Mouse (Mus musculus) right cerebral cortex, postnatal 14 days (tissue): ENCODE data around the gene Rabgap1l.
A peak's percentile ranks its signal among the peaks of the same experiment; 100 is the strongest.

Experiments used
- DNase-seq: peaks from one replicate; pipeline ENCODE4 v3.0.0; 2022

Rabgap1l gene

DNA sequence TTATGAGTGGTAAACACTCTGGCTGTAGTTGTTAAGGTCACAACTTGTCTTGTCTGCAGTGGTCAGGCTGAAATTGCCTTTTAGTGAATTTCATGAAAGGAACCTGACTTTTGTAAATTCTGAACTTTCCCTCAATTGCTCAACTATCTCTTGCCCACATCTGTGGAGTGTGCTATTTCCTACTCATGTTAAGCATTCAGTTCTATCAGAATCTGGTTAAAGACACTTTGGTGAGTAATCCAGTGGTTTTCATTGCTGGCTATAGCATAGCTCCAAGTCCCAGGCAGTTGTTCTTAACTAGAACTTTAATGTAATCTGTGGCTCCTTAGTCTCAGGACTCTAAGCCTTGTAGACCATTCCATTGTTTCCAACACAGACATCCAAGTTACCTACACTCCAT is 421.3 kb downstream of the Rabgap1l start:
- DNase-seq: no peak

DNA sequence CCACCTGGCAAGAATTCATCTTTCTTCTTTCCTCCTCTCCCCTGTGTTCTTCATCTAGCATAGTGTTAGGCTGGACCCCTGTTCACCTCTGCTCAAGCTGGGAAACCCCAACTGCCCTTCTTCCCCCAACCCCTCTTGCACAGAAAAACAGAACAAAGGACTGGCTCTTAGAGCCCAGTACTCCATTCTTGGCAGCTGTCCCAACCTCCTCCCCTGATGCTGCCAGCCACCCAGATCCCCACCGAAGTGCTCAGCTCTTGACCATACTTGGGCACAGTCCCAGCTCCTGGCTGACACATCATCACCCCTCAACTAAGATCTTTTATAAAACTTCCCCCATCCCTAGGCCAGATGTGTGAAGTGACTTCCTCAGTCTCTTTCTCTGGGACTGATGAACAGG is 422.5 kb downstream of the Rabgap1l start:
- peak; percentile 11 for DNase-seq

DNA sequence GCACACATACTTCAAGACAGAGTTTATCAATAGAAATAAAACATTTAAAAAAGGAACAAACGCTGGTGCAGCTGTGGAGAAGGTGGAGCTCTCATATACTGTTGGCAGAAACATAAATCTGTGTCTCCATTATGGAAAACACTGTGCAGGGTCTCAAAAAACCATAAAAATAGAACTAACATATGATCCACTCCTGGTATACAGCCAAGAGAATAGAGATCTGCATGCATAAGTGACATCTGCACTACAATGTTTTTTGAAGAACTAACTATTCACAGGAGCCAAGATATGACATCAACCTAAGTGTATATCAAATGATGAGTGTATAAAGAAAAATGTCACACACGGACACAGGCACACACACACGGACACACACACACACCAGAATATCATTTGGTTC is 426.4 kb downstream of the Rabgap1l start:
- no peak for DNase-seq

DNA sequence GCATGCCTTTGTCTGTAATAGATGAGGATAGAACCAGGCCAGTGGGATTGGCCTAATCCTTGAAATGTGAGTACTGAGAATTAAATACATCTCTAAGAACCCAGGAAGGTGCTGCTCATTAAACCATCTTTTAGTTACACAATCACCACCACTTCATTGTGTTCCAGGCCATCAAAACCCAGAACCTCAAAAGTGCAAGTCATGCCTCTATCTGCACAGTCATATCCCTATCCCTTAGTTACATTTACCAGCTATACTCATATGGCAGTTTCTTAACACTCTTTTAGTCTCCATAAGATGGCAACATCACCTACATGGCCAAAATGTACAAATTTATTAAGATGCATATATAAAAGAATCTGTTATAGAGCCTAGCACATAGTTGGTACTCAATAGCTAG is 435.7 kb downstream of the Rabgap1l start:
- DNase-seq: no peak

DNA sequence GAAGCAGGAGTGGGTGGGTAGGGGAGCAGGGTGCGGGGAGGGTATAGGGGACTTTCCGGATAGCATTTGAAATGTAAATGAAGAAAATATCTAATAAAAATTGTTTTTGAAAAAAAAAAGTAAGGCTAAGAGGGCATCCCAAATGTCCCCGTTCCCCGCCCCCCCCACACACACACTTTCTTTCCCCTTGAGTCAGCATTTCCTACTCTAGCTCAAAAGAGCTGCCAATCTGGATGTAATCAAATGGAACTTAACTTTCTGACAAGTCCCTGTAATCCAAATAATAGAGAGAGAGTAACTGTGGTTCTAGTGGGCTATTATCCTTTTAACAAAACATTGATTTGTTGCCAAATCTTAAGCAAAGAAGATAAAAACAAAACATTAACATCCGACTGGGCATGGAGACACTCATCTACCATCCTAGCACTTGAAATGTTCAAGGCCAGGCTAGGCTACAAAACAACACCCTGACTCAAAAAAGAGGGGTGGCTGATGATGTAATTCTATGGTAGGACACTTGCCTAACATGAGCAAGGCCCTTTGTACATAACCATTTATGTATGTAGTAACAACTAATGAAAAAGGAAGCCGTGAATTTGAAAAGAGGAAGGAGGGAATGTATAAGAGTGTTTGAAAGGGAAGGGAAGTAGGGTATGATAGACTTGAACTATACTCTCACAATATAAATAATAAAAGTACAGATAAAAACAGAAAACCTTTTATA is 439.1 kb downstream of the Rabgap1l start:
- no peak for DNase-seq

DNA sequence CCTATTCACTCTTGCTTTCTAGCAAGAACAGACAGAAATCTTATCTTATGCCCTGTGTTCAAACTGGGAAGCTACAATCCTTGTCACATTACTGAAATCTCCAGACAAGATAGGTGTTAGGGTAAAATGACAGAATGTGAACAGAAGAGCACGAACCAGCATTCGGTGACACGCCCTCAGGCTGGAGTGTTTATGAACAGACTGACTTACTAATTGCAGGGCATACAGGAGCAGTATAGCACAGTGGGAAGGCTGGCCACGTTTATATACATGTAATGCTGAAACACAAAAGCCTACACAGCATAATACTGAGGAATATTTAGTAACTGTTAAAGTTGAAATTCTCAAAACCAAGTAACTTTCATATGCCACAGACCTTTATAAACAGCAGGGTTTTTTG is 440.7 kb downstream of the Rabgap1l start:
- no peak for DNase-seq

DNA sequence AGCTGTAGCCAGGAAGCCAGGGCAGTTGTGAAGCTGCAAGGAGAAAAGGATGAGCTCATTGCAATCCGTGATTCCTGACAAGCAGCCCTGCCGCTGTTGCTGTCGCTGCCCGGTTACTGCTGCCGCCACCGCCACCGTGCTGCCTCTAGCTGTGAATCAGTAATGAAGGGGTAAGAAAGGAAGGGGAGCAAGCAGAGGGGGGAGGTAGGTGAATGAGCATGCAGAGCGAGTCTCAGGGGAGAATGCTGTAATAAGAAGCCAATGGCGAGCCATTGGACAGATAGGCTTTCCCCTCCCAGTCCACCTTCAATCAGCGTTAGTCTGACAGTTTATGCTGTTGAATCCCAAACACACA is 441.2 kb downstream of the Rabgap1l start:
- peak; percentile 78 for DNase-seq

DNA sequence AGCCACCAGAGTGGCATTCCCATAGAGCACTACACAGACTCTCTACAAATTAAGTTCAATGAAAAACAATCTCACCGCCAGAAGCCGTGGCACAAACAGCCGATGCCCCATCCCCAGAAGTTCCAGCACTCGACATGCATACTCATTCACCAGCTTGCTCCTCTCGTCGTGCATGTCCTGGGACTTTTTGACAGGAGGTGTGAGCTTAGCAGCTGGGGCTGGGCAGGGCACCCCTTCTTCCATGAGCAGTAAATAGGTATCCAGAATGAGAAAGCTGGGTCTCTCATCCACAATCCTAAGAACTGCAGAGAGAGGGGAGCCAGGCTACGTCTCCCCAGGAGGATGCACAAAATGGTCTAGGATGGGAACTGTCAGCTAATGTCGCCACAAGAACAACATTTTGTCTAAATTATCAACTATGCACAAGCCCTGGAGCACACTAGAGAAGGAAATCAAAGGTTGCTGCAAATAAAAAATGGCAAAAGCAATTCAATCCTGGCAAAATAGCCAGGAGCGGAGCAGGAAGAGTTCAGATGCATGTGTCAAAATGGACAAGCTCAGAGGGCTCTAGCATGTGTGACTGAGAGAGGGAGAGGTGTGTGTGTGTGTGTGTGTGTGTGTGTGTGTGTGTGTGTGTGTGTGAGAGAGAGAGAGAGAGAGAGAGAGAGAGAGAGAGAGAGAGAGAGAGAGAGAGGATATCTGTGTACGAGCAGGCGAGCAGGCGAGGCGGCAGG is 441.7 kb downstream of the Rabgap1l start:
- DNase-seq: peak; percentile 6

DNA sequence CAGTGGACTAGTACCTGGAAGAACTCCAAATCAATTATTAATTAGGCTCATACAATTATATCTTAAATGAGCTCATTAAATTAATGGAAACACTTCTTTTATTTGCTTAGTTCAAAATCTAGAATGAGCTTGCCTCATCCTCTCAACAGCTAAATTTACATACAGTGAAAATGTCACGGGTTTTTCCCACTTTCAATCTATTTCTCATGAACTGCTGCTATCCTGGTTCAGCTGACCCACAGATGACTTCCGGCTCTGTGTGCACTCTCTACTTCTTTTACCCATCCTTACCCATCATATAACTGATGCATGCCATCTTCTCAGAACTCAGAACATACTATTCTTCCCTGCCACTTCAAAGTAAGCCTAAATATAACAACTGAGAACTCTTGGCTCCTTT is 452.4 kb downstream of the Rabgap1l start:
- no peak for DNase-seq

DNA sequence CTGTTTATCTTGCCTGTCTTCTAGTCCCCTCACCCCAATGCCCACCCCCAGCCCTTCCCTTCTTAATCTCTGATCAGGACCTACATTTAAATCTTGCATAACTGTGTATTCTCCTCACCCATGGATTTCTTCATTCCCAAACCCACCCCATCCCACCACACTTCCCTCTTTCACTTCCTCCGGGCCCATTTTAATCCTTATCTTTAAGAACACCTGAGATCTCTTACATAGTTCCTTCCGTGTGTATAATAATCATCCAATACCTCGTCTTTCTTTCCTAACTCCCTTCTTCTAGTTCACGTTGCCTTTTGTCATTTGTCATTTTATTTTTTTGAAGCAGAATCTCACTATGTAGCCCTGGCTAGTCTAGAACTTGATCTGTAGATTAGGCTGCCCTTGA is 453.6 kb downstream of the Rabgap1l start:
- no peak for DNase-seq

DNA sequence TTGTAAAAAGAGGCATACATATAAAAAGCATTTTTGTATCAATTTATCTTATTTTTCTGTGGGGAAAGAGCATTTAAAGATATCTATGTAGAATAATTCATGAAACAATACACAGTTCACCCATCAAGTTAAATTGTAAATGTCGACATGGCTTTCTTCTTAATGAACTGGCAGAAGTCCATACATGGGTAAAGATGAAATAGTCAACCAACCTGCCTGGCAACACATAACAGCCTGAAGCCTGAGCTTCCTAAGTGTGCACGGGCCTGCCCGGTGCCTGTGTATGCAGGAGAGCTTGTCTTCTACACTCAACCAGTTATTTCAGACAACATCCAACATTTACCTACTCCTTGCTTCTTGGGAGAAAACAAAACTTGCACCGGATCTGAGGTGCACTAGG is 458.2 kb downstream of the Rabgap1l start:
- DNase-seq: no peak

DNA sequence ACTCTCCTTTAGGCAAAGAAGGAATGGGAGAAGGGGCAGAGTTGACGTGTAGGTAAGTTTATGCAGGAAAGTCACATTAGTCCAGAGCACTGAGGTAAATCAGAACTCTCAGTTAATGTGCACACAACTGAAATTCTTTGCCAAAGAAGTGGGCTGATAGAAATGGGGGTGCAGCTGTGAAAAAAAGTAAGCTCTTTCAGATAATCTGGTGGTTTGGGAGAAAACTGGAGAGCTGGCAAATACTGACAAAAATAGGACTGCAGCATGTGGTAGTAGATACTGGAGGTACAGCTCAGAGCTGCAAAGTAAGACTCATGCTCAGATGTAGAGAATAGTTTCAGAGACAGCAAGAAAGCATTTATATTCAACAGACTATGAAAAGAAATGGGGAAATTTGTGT is 462.2 kb downstream of the Rabgap1l start:
- DNase-seq: no peak

DNA sequence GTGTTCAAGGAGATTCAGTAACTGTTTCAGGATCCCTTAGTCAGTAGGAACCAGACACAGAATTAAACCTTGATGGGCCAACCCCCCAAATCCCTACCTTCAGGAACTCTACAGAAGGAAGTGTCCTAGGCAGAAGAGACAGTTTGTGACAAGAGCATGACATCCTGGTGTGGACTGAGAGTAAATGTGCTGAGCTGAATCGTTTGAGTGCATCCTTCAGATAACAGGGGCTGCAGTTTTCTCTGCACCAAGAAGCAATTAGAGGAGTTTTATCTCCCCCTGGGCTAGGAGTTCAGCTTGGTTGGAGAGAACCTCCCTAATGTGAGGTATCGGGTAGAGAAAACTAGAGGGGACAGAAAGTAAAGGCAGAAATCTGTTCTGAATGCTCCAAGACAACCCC is 462.8 kb downstream of the Rabgap1l start:
- DNase-seq: no peak

DNA sequence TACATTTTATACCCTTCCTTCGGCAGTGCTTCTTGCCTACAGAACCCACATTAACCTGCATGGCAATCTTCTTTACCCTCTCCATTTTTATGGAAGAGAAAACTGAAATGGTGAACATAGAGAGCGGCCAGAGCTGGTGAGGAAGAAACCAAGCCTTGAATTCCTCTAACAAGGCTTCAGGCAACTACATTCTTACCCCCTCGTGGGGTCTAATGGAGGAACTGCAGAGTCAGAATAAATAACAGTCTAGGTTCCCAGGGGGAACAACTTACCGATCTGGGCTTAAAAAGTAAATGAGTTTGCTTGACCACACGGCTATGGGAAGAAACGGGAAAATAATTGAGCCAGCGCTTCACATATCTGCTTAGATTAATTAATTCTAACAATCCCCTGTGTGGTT is 463.2 kb downstream of the Rabgap1l start:
- no peak for DNase-seq

DNA sequence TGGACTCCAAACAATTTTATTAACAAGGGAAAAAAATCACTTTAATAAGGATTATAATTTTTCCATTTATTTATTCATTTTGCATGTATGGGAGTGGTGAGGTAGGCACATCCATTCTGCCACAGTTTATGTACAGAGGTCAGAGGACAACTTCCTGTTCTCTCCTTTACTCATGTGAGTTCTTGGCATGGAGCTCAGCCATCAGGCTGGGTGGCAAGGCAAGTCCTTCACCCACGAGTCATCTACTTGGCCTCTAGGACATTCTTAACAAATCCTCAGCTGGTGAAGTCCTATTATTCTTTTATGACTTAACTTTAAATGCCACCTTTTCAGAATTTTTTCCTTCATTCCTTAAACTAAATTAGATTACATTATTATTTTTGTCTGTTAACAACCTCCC is 465.5 kb downstream of the Rabgap1l start:
- no peak for DNase-seq

DNA sequence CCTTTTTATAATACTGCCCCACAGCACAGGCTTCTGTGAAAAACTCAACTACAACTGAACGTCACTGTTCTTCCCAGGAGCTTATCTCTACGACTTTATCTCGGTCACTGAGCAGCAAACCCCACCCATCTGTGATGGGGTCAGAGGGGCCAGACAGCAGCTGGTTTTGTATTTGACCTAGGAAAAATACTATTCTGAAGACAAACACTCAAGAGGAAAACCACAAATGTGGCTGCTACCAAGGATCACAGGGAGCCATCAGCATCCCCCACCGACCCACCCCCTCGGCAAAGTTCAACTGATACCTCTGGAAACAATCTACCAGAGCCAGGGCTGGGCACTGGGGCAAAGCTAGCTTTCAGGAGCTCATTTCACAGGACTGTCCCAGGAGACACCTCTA is 467.5 kb downstream of the Rabgap1l start:
- DNase-seq: no peak

DNA sequence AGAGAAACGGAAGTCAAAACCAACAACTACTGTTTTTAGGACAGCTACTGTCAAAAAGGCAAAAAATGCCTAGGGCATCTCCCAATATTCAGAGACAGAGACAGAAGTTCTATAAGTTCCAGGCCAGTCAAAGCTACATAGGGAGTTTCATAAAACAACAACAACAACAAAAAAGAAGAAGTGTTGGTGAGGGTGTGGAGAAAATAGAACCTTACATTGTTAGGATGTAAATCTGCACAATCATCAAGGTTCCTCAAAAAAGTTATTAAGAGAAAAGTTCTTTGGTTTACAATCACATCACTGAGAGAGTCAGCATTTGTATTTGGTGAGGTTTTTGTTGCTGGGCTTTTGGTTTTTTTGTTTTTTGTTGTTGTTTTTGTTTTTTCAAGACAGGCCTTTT is 472.3 kb downstream of the Rabgap1l start:
- no peak for DNase-seq

DNA sequence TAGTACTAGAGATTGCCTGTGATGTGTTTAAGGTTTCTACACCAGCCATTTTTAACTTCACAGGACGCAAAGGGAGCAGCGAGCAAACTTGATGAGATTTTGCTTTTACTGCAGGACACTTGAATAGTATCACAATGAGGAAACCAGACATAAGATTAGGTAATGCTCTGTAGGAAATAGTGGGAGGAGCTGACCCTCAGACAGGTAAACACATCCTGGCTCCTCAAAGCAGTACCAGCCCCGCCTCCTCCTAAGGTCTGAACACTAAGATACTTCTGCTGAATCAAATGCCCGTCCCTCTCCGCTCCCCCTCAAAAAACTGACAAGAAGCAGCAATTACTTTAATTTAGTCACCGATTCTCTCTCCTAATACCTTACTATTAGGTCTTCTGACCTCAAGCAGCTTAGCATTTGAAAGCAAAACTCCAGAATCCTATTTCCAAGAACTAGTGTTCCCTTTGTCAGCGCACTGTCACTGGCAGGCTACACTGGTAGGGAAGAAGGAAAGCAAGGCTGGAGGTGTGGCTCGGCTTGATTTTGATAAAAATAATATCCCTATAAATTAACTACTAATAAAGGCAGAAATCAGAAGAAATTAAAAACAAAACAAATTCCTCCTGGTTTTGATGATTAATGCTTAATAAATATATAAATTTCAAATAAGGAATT is 474.8 kb downstream of the Rabgap1l start:
- no peak for DNase-seq

DNA sequence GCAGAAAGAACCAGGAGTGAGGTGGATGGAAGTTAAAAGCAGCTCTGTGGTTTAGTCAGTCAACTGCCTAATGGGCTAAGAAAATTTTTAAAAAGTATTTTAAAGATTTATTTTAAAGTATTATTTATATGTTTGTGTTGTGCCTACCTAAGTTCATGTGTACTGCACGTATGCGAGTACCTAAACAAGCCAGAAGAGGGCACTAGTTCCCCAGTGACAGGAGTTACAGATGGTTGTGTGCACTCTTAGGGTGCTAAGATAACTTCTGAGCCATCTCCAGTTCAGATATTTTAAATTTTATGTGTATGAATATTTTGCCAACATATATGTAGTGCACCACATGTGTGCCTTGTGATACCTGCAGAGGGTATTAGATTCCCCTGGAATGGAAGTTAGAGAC is 476.8 kb downstream of the Rabgap1l start:
- no peak for DNase-seq

DNA sequence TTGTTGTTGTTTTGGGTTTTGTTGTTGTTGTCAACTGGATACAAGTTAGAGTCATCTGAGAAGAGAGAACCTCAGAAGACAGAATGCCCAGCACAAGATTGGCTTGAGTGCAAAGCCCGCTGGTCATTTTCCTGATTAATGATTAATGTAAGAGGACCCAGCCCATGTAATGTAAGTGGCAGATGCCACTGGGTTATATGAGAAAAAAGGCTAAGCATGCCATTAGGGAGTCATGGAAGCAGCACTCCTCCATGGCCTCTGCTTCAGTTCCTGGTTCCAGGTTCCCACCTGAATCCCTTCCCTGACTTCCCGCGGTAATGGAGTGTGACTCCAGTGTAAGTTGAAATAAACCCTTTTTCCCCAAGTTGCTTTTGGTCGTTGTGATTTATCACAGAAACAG is 480.4 kb downstream of the Rabgap1l start:
- no peak for DNase-seq

DNA sequence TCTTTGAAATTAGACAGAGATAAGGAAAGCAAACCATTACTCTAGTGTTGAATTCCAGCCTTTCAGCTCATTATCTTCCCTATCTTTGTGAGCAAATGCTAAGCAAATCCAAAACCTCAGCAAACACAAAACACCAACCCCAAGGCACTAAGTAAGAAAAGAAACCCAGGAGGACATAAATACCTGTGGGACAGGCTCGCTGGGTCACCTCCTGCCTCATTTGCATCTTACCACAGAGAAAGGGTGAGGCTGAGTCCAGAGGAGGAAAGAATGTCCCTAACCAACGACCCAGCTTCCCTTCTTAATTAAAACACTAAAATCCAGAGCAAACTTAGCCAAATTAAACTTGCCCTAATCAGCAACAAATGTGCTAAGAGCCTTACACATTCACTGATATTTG is 481.1 kb downstream of the Rabgap1l start:
- no peak for DNase-seq

DNA sequence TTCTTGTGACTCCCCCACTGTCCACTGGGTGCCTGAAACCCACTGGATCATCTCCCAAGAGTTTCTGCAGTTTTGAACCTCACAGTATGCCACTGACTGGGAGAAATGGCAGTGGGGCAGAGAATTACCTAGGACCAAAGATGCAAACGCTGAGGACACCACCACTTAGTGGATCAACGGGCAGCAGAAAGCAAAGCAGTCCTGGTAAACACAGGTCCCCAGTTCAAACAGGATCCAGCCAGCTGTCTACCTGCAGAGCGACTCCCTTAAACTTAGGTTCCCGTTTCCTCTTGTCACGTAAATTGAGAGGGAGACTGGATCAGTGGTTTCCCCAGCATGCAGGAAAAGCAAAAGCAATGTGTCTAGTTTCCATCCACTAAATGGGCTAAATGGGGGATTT is 483.1 kb downstream of the Rabgap1l start:
- DNase-seq: no peak

DNA sequence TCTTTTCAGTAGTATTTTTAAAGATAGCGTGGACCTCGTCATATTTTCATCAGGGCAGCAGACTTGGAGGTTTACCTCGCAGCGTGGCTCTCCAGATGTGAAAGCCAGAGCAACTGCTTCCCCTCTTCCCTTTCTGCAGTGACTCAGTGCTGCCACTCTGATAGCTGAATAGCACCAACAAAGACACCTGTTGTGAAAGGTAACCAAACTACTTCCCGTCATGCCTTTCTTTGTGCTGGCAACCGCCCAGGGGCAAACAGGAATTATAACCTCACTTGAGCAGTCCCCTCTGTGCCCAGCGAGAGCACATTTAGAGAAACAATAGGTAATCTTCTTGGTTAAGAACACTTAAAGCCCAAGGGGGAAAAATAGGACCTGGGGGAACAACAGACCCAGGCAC is 484.0 kb downstream of the Rabgap1l start:
- no peak for DNase-seq

DNA sequence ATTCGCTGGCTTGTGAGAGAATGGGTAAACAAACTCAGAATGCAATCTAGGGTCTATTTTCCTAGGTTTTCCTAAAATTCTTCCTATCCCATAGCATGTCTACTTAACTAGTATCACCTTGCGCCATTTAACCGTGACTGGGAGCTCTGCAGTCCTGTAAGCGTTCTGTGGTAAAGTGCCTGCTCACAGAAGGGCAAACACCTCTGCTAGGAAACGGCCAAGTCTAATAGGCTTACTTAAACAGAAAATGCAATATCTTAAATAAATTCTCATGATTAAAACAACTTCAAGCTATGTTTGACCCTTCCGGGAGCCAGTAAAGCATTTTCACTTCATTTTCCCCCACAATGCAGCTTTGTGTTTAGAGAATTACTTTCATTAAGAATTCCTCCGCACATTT is 484.5 kb downstream of the Rabgap1l start:
- no peak for DNase-seq
